Mouse (Mus musculus): ENCODE measurements at regions not wholly inside any gene's neighbourhood (a gene's known extent, or its start where the extent isn't known, plus 50 kb on each side); places are given as distances from the start of the nearest gene placed in this dataset.

DNA sequence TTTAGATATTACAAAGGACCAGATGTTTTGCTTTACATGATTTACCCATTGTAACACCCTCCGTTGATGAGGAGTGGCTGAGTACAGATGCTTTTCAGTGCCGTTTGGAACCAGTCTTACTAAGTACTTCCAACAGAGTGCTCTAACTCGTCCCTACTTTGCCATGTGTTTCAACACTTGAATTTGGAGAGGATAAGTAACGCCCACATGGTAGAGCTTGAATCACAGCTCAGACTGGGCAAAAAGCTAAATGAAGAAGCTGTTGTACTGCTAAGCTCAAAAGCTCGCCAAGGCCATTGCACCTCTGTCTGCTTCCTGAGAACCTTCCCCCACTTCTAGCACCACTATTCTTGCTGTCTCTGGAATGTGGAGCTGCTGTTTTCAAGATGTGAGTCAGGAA, 471.1 kb downstream of the Nfib start:
- no peaks in the 10 kb centered on the region for H3K27me3 ChIP-seq (ENCODE audit: control insufficient read depth, insufficient read depth, low read length)
- H3K9me3 ChIP-seq (ENCODE audit: control insufficient read depth, low read length): no peaks in the 10 kb centered on the region
- H3K4me2 ChIP-seq (ENCODE audit: low read depth, low read length): no peak overlapping the region
- H3K36me3 ChIP-seq (ENCODE audit: control insufficient read depth, insufficient read depth, low read length): no peaks in the 10 kb centered on the region
- no peak overlapping the region for H3K9ac ChIP-seq (replicated peaks; ENCODE audit: low read depth, low read length)
- no peaks in the 10 kb centered on the region for H3K4me1 ChIP-seq (ENCODE audit: control insufficient read depth, insufficient read depth, low read length)
- H3K4me3 ChIP-seq (ENCODE audit: low read depth, low read length): no peak overlapping the region
- no peak for ATAC-seq (ENCODE audit: low read depth)
- H3K27ac ChIP-seq (ENCODE audit: low read depth, low read length): no peak overlapping the region
- 87% methylated on average over 5 of the region's 5 CpGs for WGBS

DNA sequence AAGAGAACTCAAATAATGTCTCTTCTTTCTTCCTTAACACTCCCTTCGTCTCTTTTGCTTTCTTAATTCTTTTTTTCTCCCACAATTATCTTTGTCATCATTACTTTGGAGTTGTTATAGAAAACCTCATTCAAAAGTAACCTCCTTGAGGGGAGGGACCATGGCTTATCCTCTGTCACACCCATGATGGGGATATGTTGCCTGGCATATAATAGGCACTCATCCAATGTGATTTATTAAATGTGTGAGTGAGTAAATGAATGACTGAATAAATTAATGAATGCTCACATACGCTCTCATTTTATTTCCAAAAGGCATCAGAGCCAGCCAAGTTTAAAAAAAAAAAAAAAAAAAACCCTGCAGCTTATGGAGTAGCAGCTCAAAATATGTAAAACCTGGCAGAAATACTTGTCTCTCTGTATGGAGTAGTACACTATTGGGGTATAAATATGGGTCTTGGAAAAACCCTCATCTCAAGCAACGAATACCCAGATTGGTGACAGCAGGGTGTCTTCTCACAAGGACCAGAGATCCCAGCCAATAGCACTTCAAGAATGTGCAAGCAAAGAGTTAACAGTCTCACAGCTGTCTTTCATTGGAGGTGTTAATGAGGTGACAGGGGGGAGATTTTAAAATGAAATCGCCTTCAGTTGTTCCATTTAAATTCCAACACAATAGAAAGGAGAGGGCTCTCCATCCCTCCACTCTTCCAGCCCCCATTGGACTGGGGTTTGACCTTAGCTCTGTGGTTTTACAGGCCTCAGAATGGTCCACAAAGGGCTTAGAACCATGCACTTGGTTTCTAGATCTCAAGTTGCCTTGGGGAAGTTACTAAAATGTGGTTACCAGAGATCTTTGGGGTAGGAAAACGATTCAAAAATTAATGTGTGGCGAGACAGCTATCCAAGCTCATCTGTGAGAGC, 479.1 kb downstream of the Nfib start:
- Histone ChIP-seq H3K9ac (replicated peaks; ENCODE audit: low read depth, low read length) (no peak overlapping the region), H3K27me3 (ENCODE audit: control insufficient read depth, insufficient read depth, low read length) (no peaks in the 10 kb centered on the region), H3K4me3 (ENCODE audit: low read depth, low read length) (no peak overlapping the region), H3K27ac (ENCODE audit: low read depth, low read length) (no peak overlapping the region), H3K4me2 (ENCODE audit: low read depth, low read length) (no peak overlapping the region), H3K9me3 (ENCODE audit: control insufficient read depth, low read length) (no peaks in the 10 kb centered on the region), H3K4me1 (ENCODE audit: control insufficient read depth, insufficient read depth, low read length) (no peaks in the 10 kb centered on the region), H3K36me3 (ENCODE audit: control insufficient read depth, insufficient read depth, low read length) (no peaks in the 10 kb centered on the region)
- whole genome bisulfite sequencing: 66% methylated on average over 6 of the region's 6 CpGs
- ATAC-seq (ENCODE audit: low read depth): no peak

GRCm38 (mm10) chr4:82220724-82221123, 484.8 kb downstream of the Nfib start:
- Histone ChIP-seq H3K36me3 (ENCODE audit: control insufficient read depth, insufficient read depth, low read length) (no peaks in the 10 kb centered on the region), H3K4me3 (ENCODE audit: low read depth, low read length) (no peak overlapping the region), H3K4me2 (ENCODE audit: low read depth, low read length) (no peak overlapping the region), H3K9me3 (ENCODE audit: control insufficient read depth, low read length) (no peaks in the 10 kb centered on the region), H3K27ac (ENCODE audit: low read depth, low read length) (no peak overlapping the region), H3K27me3 (ENCODE audit: control insufficient read depth, insufficient read depth, low read length) (no peaks in the 10 kb centered on the region), H3K4me1 (ENCODE audit: control insufficient read depth, insufficient read depth, low read length) (no peaks in the 10 kb centered on the region), H3K9ac (replicated peaks; ENCODE audit: low read depth, low read length) (no peak overlapping the region)
- ATAC-seq (ENCODE audit: low read depth): no peak
- 28% methylated on average over 8 of the region's 8 CpGs for WGBS

DNA sequence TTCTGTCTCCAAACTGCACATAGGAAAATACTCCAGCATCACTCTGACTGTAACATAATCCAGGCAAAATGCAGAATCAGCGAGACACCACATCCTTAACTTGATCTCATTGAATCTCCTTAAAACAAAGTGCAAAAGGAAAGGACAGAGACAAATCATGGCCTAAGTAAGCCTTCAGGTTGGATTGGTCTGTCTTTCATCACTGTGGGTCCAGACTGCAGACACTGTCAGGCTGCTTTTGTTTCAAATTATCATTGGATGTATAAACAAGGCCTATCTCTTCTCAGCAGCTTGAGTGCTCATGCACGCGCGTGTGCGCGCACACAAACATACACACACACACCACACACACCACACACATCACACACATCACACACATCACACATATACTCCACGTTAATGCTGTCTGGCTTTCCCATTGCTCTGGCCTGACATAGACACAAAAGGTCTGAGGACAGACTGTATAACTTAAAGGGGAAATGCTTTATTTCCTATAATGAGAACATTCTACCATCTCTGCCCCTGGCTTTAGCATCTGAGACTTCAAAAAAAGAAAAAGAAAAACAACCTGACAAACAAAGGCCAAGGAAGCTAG, 485.3 kb downstream of the Nfib start:
- H3K27me3 ChIP-seq (ENCODE audit: control insufficient read depth, insufficient read depth, low read length): no peaks in the 10 kb centered on the region
- ATAC-seq (ENCODE audit: low read depth): no peak
- no peak overlapping the region for H3K9ac ChIP-seq (replicated peaks; ENCODE audit: low read depth, low read length)
- 85% methylated on average over 7 of the region's 7 CpGs for WGBS
- H3K27ac ChIP-seq (ENCODE audit: low read depth, low read length): no peak overlapping the region
- H3K4me3 ChIP-seq (ENCODE audit: low read depth, low read length): no peak overlapping the region
- no peaks in the 10 kb centered on the region for H3K9me3 ChIP-seq (ENCODE audit: control insufficient read depth, low read length)
- no peak overlapping the region for H3K4me2 ChIP-seq (ENCODE audit: low read depth, low read length)
- H3K36me3 ChIP-seq (ENCODE audit: control insufficient read depth, insufficient read depth, low read length): no peaks in the 10 kb centered on the region
- H3K4me1 ChIP-seq (ENCODE audit: control insufficient read depth, insufficient read depth, low read length): no peaks in the 10 kb centered on the region

DNA sequence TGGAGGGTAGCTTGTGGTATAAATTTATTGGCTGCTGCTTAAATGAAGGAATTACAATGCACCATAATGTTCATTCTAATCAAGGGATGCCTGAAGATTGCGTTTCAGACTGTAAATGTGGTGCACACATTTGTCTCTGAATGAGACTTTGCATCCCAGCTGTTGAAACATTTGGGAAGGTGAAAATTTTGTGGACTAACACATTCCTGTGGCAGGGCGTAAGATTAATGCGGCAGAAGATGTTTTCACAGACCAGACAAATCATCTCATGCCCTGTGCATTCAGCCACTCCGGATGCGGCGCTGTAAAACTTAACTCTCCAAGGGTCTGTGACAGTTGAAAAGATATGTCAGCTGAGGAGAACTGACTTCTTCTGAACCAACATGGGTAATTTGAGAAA, 486.9 kb downstream of the Nfib start:
- ATAC-seq (ENCODE audit: low read depth): no peak
- H3K4me1 ChIP-seq (ENCODE audit: control insufficient read depth, insufficient read depth, low read length): no peaks in the 10 kb centered on the region
- H3K9ac ChIP-seq (replicated peaks; ENCODE audit: low read depth, low read length): no peak overlapping the region
- WGBS: 67% methylated on average over 6 of the region's 6 CpGs
- no peak overlapping the region for H3K4me2 ChIP-seq (ENCODE audit: low read depth, low read length)
- H3K4me3 ChIP-seq (ENCODE audit: low read depth, low read length): no peak overlapping the region
- no peaks in the 10 kb centered on the region for H3K9me3 ChIP-seq (ENCODE audit: control insufficient read depth, low read length)
- no peaks in the 10 kb centered on the region for H3K27me3 ChIP-seq (ENCODE audit: control insufficient read depth, insufficient read depth, low read length)
- no peak overlapping the region for H3K27ac ChIP-seq (ENCODE audit: low read depth, low read length)
- H3K36me3 ChIP-seq (ENCODE audit: control insufficient read depth, insufficient read depth, low read length): no peaks in the 10 kb centered on the region

- Histone ChIP-seq H3K4me3 (ENCODE audit: low read depth, low read length) (no peak overlapping the region), H3K36me3 (ENCODE audit: control insufficient read depth, insufficient read depth, low read length) (no peaks in the 10 kb centered on the region), H3K9me3 (ENCODE audit: control insufficient read depth, low read length) (no peaks in the 10 kb centered on the region), H3K4me2 (ENCODE audit: low read depth, low read length) (no peak overlapping the region), H3K27me3 (ENCODE audit: control insufficient read depth, insufficient read depth, low read length) (no peaks in the 10 kb centered on the region), H3K4me1 (ENCODE audit: control insufficient read depth, insufficient read depth, low read length) (no peaks in the 10 kb centered on the region), H3K9ac (replicated peaks; ENCODE audit: low read depth, low read length) (no peak overlapping the region), H3K27ac (ENCODE audit: low read depth, low read length) (no peak overlapping the region)
- ATAC-seq (ENCODE audit: low read depth): no peak
- WGBS: 97% methylated on average over 1 of the region's 1 CpGs
Measured at GRCm38 (mm10) chr4:82207031-82207430, 498.5 kb downstream of the Nfib start.

DNA sequence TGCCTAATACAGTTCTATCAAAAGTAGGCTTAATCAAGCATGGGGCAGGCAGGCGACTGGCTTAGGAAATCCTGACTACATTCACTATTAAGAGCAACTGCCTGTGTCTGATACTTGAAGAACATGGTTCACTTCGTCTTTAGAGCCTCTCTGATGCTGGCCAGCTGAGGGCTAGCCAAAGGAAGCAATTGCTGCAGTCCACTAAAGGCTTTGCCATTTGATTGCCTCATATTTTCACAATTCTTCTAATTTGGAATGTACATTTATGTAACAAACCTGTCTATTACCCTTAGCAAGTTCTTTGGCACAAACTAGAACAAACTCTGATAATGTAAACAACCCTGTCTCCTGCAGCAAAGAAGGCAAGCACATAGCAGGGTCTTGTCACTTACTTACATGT, 505.2 kb downstream of the Nfib start:
- ATAC-seq (ENCODE audit: low read depth): no peak
- Histone ChIP-seq H3K27me3 (ENCODE audit: control insufficient read depth, insufficient read depth, low read length) (no peaks in the 10 kb centered on the region), H3K9ac (replicated peaks; ENCODE audit: low read depth, low read length) (no peak overlapping the region), H3K9me3 (ENCODE audit: control insufficient read depth, low read length) (no peaks in the 10 kb centered on the region), H3K27ac (ENCODE audit: low read depth, low read length) (no peak overlapping the region), H3K36me3 (ENCODE audit: control insufficient read depth, insufficient read depth, low read length) (no peaks in the 10 kb centered on the region), H3K4me1 (ENCODE audit: control insufficient read depth, insufficient read depth, low read length) (no peaks in the 10 kb centered on the region), H3K4me2 (ENCODE audit: low read depth, low read length) (no peak overlapping the region), H3K4me3 (ENCODE audit: low read depth, low read length) (no peak overlapping the region)
- WGBS: 83% methylated on average over 2 of the region's 2 CpGs

GRCm38 (mm10) chr4:82199118-82199517, 506.4 kb downstream of the Nfib start:
- Histone ChIP-seq H3K9ac (replicated peaks; ENCODE audit: low read depth, low read length) (no peak overlapping the region), H3K27me3 (ENCODE audit: control insufficient read depth, insufficient read depth, low read length) (no peaks in the 10 kb centered on the region), H3K9me3 (ENCODE audit: control insufficient read depth, low read length) (no peaks in the 10 kb centered on the region), H3K27ac (ENCODE audit: low read depth, low read length) (no peak overlapping the region), H3K36me3 (ENCODE audit: control insufficient read depth, insufficient read depth, low read length) (no peaks in the 10 kb centered on the region), H3K4me1 (ENCODE audit: control insufficient read depth, insufficient read depth, low read length) (no peaks in the 10 kb centered on the region), H3K4me3 (ENCODE audit: low read depth, low read length) (no peak overlapping the region), H3K4me2 (ENCODE audit: low read depth, low read length) (no peak overlapping the region)
- ATAC-seq (ENCODE audit: low read depth): no peak

DNA sequence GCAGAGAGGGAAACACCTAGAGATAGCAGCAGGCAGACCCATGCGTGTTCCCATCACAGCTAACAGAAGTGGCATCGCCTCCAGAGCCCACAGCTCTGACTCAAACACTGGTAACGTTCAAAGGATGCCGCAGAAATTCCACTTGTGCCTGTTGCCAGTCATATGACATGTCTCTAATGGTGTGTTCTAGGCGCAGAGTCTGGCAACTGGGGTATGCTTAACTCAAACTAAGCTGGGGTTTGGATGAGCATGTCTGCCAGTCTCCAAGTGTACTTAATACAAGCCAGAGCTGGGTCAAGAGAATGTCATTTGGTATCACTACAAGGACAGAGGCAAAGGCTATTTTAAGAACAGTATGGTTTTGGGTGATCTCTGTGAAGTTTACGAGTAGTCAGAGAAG, 507.9 kb downstream of the Nfib start:
- H3K9ac ChIP-seq (replicated peaks; ENCODE audit: low read depth, low read length): no peak overlapping the region
- H3K4me1 ChIP-seq (ENCODE audit: control insufficient read depth, insufficient read depth, low read length): no peaks in the 10 kb centered on the region
- H3K36me3 ChIP-seq (ENCODE audit: control insufficient read depth, insufficient read depth, low read length): no peaks in the 10 kb centered on the region
- ATAC-seq (ENCODE audit: low read depth): no peak
- H3K4me3 ChIP-seq (ENCODE audit: low read depth, low read length): no peak overlapping the region
- no peaks in the 10 kb centered on the region for H3K27me3 ChIP-seq (ENCODE audit: control insufficient read depth, insufficient read depth, low read length)
- no peak overlapping the region for H3K27ac ChIP-seq (ENCODE audit: low read depth, low read length)
- 87% methylated on average over 6 of the region's 6 CpGs for WGBS
- no peaks in the 10 kb centered on the region for H3K9me3 ChIP-seq (ENCODE audit: control insufficient read depth, low read length)
- H3K4me2 ChIP-seq (ENCODE audit: low read depth, low read length): no peak overlapping the region
